In the genomic region with DNA sequence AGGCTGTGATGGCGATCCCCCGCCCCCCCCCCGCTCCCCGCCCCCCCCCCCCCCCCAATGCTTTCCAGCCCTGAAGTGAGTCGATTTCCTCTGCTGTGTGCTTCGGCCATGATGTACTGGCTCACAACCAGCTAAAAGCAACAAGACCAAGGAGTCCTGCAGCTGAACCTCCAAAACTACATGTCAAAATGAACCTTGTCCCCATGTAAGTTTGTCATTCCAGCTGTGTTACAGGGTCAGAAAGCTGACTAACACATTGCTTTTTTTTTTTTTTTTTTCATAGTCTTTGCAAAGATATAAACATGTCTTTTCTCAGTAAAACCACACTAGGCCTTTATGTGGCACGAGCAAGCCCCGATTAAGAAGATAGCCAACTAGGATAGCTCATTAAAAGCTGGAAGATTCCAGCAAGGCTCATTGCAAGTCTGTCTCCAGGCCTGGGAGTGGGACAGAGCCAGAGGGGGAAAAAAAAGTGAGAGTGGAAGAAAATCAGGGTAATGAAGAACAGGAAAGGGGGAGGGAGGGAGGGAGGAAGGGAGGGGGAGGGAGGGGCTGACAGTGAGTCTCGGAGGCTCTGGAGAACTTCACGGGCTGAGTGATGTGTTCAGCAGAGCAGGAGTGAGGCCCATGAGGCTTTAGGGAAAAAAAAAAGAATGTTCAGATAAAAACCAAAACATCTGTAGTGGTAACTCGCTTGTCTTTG, we compare ENCODE assay signal across 8 mouse cellular contexts. TPM values are rescaled to one million over a fixed set of nuclear protein-coding genes. Genes with fewer than 3 reads are reported as not detected.
DNase-seq lines count a peak whose midpoint lies in the region; ATAC-seq and TF ChIP-seq lines count a peak whose summit lies in the region.

No protein-coding gene starts in this region.

- ATAC-seq in midbrain, postnatal 0 days (ENCODE audit: low FRiP score) = 0 out of 2 replicates have a peak, but pooled peaks have one; percentile 23

- H3K9me3 ChIP-seq in limb, embryonic 10.5 days (replicated peaks) = no peaks in the 10 kb centered on the region
- no peaks in the 10 kb centered on the region for H3K9me3 ChIP-seq in midbrain, postnatal 0 days (ENCODE audit: low read length)

- H3K4me2 ChIP-seq in midbrain, postnatal 0 days (ENCODE audit: low read depth, low read length, poor library complexity, severe bottlenecking) = no peak overlapping the region

- H3K4me1 ChIP-seq in limb, embryonic 10.5 days = peaks cover 41% of the 10 kb centered on the region
- no peaks in the 10 kb centered on the region for H3K4me1 ChIP-seq in midbrain, postnatal 0 days (ENCODE audit: insufficient read depth, low read length)

- no peak for TF ChIP-seq CTCF in midbrain, postnatal 0 days (IDR thresholded peaks at IDR 0.05)

- no peak overlapping the region for H3K9ac ChIP-seq in midbrain, postnatal 0 days (replicated peaks; ENCODE audit: low read length, poor library complexity, severe bottlenecking)

- H3K36me3 ChIP-seq in limb, embryonic 10.5 days = no peaks in the 10 kb centered on the region
- H3K36me3 ChIP-seq in midbrain, postnatal 0 days (ENCODE audit: insufficient read depth, low read length) = no peaks in the 10 kb centered on the region

- H3K27me3 ChIP-seq in limb, embryonic 10.5 days (ENCODE audit: low read depth, poor library complexity, severe bottlenecking) = no peaks in the 10 kb centered on the region
- H3K27me3 ChIP-seq in midbrain, postnatal 0 days (ENCODE audit: insufficient read depth, low read length) = no peaks in the 10 kb centered on the region

- 2% methylated on average over 11 of the region's 11 CpGs for WGBS in limb, embryonic 10.5 days
- 18% methylated on average over 9 of the region's 11 CpGs for WGBS in midbrain, postnatal 0 days

- H3K4me3 ChIP-seq in limb, embryonic 10.5 days = no peak overlapping the region
- no peak overlapping the region for H3K4me3 ChIP-seq in midbrain, postnatal 0 days (ENCODE audit: low read depth, low read length)

- peak overlapping the region; percentile 87 for H3K27ac ChIP-seq in limb, embryonic 10.5 days
- H3K27ac ChIP-seq in midbrain, postnatal 0 days (ENCODE audit: low read depth, low read length) = no peak overlapping the region

- peak; percentile 17 for DNase-seq in testis, postnatal 14 days (ENCODE audit: low spot score)
- DNase-seq in testis, postnatal 10 days (ENCODE audit: low spot score) = no peak
- DNase-seq in gastrocnemius, postnatal 25 days = peak; percentile 78
- peak; percentile 62 for DNase-seq in limb, embryonic 10.5 days (ENCODE audit: low spot score)
- no peak for DNase-seq in midbrain, postnatal 0 days (ENCODE audit: low spot score)
- no peak for DNase-seq in layer of hippocampus, adult 8-10 months (ENCODE audit: low spot score in 2 of 2)
- DNase-seq in spleen, adult 18-20 months = no peak
- no peak for DNase-seq in cerebellum, adult 11 months

RNA-seq across cellular contexts. Expression of a gene that starts 19.5 kb away (rescaled TPM):
- 1 to 10 TPM in 1 of 2 experiments, under 1 TPM in 1; 0.94 to 2.5 TPM for total RNA-seq in gastrocnemius, postnatal 25 days (2021)
- polyA plus RNA-seq in limb, embryonic 10.5 days (2016; fragmentation: Nextera tagmentation; extraction: Ambion mirVana) = 5.5 and 6.2 TPM in 2 replicates
- 27.4 and 35.0 TPM in 2 replicates for total RNA-seq in midbrain, postnatal 0 days (2014; rRNA removed)
- 23.0 and 23.4 TPM in 2 replicates for polyA plus RNA-seq in midbrain, postnatal 0 days (2015; fragmentation: Nextera tagmentation; extraction: Ambion mirVana)
- total RNA-seq in layer of hippocampus, adult 8-10 months (2022) = 10 to 100 TPM in 2 of 4 experiments, 1 to 10 TPM in 2; 7.4 to 11.0 (median 9.1) TPM

Comparison
In these comparisons a context has a peak if more than half of its experiments do, and no peak if none do; other contexts are left out.
1. DNase-seq: peak in testis, postnatal 14 days (single experiment), gastrocnemius, postnatal 25 days (single experiment) and limb, embryonic 10.5 days (single experiment); none in testis, postnatal 10 days (single experiment), midbrain, postnatal 0 days (single experiment), layer of hippocampus, adult 8-10 months (0 of 2), spleen, adult 18-20 months (0 of 2) and cerebellum, adult 11 months (single experiment).